Mouse (Mus musculus) bone marrow, adult 2 months (tissue): ENCODE measurements around the gene Acot5.

ENCODE experiments used
- CTCF ChIP-seq: fragments of 200-500 bp; IDR thresholded peaks from 2 replicates; pipeline ENCODE4 v1.5.1; 2011; ENCODE audit warnings: low read length, control low read depth; ENCODE audit not compliant: control insufficient read depth, insufficient read depth
- POLR2A ChIP-seq: fragments of 200-500 bp; IDR thresholded peaks from 2 replicates; pipeline ENCODE4 v1.6.1; 2011; ENCODE audit warnings: low read depth, mild to moderate bottlenecking, control low read depth, low read length, borderline replicate concordance; ENCODE audit not compliant: control insufficient read depth

GRCm38 (mm10) chr12:84113676-84114075, 44.6 kb downstream of the Acot5 start:
- no peak for TF ChIP-seq POLR2A
- no peak for TF ChIP-seq CTCF
